Mouse (Mus musculus) forebrain, embryonic 11.5 days (tissue): ENCODE measurements around the gene Prr18. TPM values are rescaled to one million over a fixed set of nuclear protein-coding genes. Genes with fewer than 3 reads are reported as not detected.
"Not testable (repeated sequence)": the region's sequence is repeated elsewhere in the genome, so short reads cannot be mapped to it uniquely, and the experiment has no call there.

ENCODE experiments used
- ATAC-seq: fragments of 200-750 bp; cut with Nextera tagmentation; replicated peaks from 2 replicates; pipeline ENCODE4 v1.8.0; 2017; ENCODE audit warnings: moderate TSS enrichment; ENCODE audit not compliant: low FRiP score
- DNase-seq: peaks from one replicate; pipeline ENCODE4 v3.0.0-alpha.2; 2017; ENCODE audit warnings: low spot score
- H3K27ac ChIP-seq: fragments of 300-500 bp; sonication (generic); 2 replicates; pipeline ENCODE4 v1.5.1; 2014; ENCODE audit warnings: low read depth, low read length
- H3K27me3 ChIP-seq: fragments of 300-500 bp; sonication (generic); 2 replicates; pipeline ENCODE4 v1.6.1; 2014; ENCODE audit warnings: mild to moderate bottlenecking, low read length, mixed read lengths; ENCODE audit not compliant: control insufficient read depth, insufficient read depth
- H3K36me3 ChIP-seq: fragments of 300-500 bp; sonication (generic); 2 replicates; pipeline ENCODE4 v1.6.1; 2014; ENCODE audit warnings: mild to moderate bottlenecking, low read length, moderate library complexity, mixed read lengths; ENCODE audit not compliant: control insufficient read depth, insufficient read depth
- H3K4me1 ChIP-seq: fragments of 300-500 bp; sonication (generic); replicated peaks from 2 replicates; pipeline ENCODE4 v1.6.1; 2014; ENCODE audit warnings: low read length, mixed read lengths; ENCODE audit not compliant: control insufficient read depth, insufficient read depth
- H3K4me2 ChIP-seq: fragments of 300-500 bp; sonication (generic); 2 replicates; pipeline ENCODE4 v1.6.1; 2014; ENCODE audit warnings: low read depth, mild to moderate bottlenecking, low read length, moderate library complexity, mixed read lengths; ENCODE audit not compliant: severe bottlenecking
- H3K4me3 ChIP-seq: fragments of 300-500 bp; sonication (generic); 2 replicates; pipeline ENCODE4 v1.5.1; 2014; ENCODE audit warnings: low read depth, low read length
- H3K9ac ChIP-seq: fragments of 300-500 bp; sonication (generic); 2 replicates; pipeline ENCODE4 v1.6.1; 2014; ENCODE audit warnings: low read length
- H3K9me3 ChIP-seq: fragments of 300-500 bp; sonication (generic); 2 replicates; pipeline ENCODE4 v1.6.1; 2016; ENCODE audit warnings: low read length, mixed read lengths; ENCODE audit not compliant: control insufficient read depth
- WGBS: fragments of 180-500 bp; shearing (Covaris S2); extraction: QIAGEN DNeasy Blood & Tissue Kit; methylation state at CpG from one replicate; pipeline ENCODE4 v1.1.7; 2014; 5-methylcytosine and 5-hydroxymethylcytosine counted together
- polyA plus RNA-seq: library from polyadenylated mRNA; unstranded; fragments of >200 nt; fragmentation: Nextera tagmentation; extraction: Ambion mirVana; gene quantifications from 2 replicates; pipeline ENCODE4 v1.2.1, GENCODE M21; 2014

Prr18 gene
- polyA plus RNA-seq, result 1.2 and 1.6 TPM in 2 replicates

GRCm38 (mm10) chr17:8337159-8337558 is at the start of gene Prr18:
Gene Prr18, plus strand, starts transcription at chr17:8337459.
- WGBS, result no CpG with 5 or more reads among the region's 5 CpGs

GRCm38 (mm10) chr17:8289993-8290679 is 47.1 kb upstream of the Prr18 start:
- Histone ChIP-seq H3K27me3 (no peaks in the 10 kb centered on the region), H3K4me1 (no peaks in the 10 kb centered on the region), H3K4me2 (no peak overlapping the region), H3K27ac (no peak overlapping the region), H3K9me3 (no peaks in the 10 kb centered on the region), H3K9ac (no peak overlapping the region), H3K36me3 (no peaks in the 10 kb centered on the region), H3K4me3 (no peak overlapping the region)
- 89% methylated on average over 3 of the region's 3 CpGs for WGBS
- DNase-seq, result no peak
- no peak for ATAC-seq

More at GRCm38 (mm10) chr17:8337159-8337558, at the start of gene Prr18:
- H3K4me2 ChIP-seq, DNase-seq, H3K27ac ChIP-seq, H3K9ac ChIP-seq, H3K4me1 ChIP-seq, H3K36me3 ChIP-seq, H3K4me3 ChIP-seq, H3K9me3 ChIP-seq, ATAC-seq: not testable (repeated sequence)
- peaks cover 29% of the 10 kb centered on the region for H3K27me3 ChIP-seq

GRCm38 (mm10) chr17:8290736-8291135 is 46.5 kb upstream of the Prr18 start:
- Histone ChIP-seq H3K9ac (no peak overlapping the region), H3K36me3 (no peaks in the 10 kb centered on the region), H3K27me3 (no peaks in the 10 kb centered on the region), H3K4me1 (no peaks in the 10 kb centered on the region), H3K27ac (no peak overlapping the region), H3K4me3 (no peak overlapping the region), H3K9me3 (no peaks in the 10 kb centered on the region), H3K4me2 (no peak overlapping the region)
- DNase-seq (no peak), ATAC-seq (no peak)

- no peak for ATAC-seq
- Histone ChIP-seq H3K9me3 (no peaks in the 10 kb centered on the region), H3K4me2 (no peak overlapping the region), H3K27me3 (no peaks in the 10 kb centered on the region), H3K9ac (no peak overlapping the region), H3K4me1 (no peaks in the 10 kb centered on the region), H3K4me3 (no peak overlapping the region), H3K36me3 (no peaks in the 10 kb centered on the region), H3K27ac (no peak overlapping the region)
- DNase-seq, result no peak
These were observed 41.4 kb upstream of the Prr18 start for GRCm38 (mm10) chr17:8295825-8296224.

GRCm38 (mm10) chr17:8296313-8296844 is 40.9 kb upstream of the Prr18 start:
- Histone ChIP-seq H3K9ac (no peak overlapping the region), H3K4me3 (no peak overlapping the region), H3K27me3 (no peaks in the 10 kb centered on the region), H3K4me1 (no peaks in the 10 kb centered on the region), H3K27ac (no peak overlapping the region), H3K36me3 (no peaks in the 10 kb centered on the region), H3K4me2 (no peak overlapping the region), H3K9me3 (no peaks in the 10 kb centered on the region)
- no peak for DNase-seq
- no peak for ATAC-seq
- WGBS, result 92% methylated on average over 9 of the region's 9 CpGs

GRCm38 (mm10) chr17:8297746-8298145 is 39.5 kb upstream of the Prr18 start:
- Histone ChIP-seq H3K9me3 (no peaks in the 10 kb centered on the region), H3K4me3 (no peak overlapping the region), H3K4me2 (no peak overlapping the region), H3K27ac (no peak overlapping the region), H3K27me3 (no peaks in the 10 kb centered on the region), H3K36me3 (no peaks in the 10 kb centered on the region), H3K4me1 (no peaks in the 10 kb centered on the region), H3K9ac (no peak overlapping the region)
- DNase-seq (no peak), ATAC-seq (no peak)
- 86% methylated on average over 5 of the region's 5 CpGs for WGBS

GRCm38 (mm10) chr17:8298281-8298680 is 39.0 kb upstream of the Prr18 start:
- no peak for DNase-seq
- WGBS, result 92% methylated on average over 2 of the region's 2 CpGs

GRCm38 (mm10) chr17:8299524-8299923 is 37.7 kb upstream of the Prr18 start:
- Histone ChIP-seq H3K9ac (no peak overlapping the region), H3K27me3 (no peaks in the 10 kb centered on the region), H3K4me1 (no peaks in the 10 kb centered on the region), H3K36me3 (no peaks in the 10 kb centered on the region), H3K9me3 (no peaks in the 10 kb centered on the region), H3K4me2 (no peak overlapping the region), H3K27ac (no peak overlapping the region), H3K4me3 (no peak overlapping the region)
- ATAC-seq, result no peak
- no peak for DNase-seq

More at GRCm38 (mm10) chr17:8298281-8298680, 39.0 kb upstream of the Prr18 start:
- no peaks in the 10 kb centered on the region for H3K9me3 ChIP-seq
- no peaks in the 10 kb centered on the region for H3K4me1 ChIP-seq
- no peak overlapping the region for H3K4me3 ChIP-seq
- H3K9ac ChIP-seq, result no peak overlapping the region
- no peaks in the 10 kb centered on the region for H3K36me3 ChIP-seq
- ATAC-seq, result no peak
- no peaks in the 10 kb centered on the region for H3K27me3 ChIP-seq
- H3K4me2 ChIP-seq, result no peak overlapping the region
- H3K27ac ChIP-seq, result no peak overlapping the region

GRCm38 (mm10) chr17:8301515-8301914 is 35.7 kb upstream of the Prr18 start:
- WGBS, result 77% methylated on average over 4 of the region's 4 CpGs
- Histone ChIP-seq H3K4me3 (no peak overlapping the region), H3K9me3 (no peaks in the 10 kb centered on the region), H3K27me3 (no peaks in the 10 kb centered on the region), H3K4me2 (no peak overlapping the region), H3K36me3 (no peaks in the 10 kb centered on the region), H3K4me1 (no peaks in the 10 kb centered on the region), H3K27ac (no peak overlapping the region), H3K9ac (no peak overlapping the region)
- ATAC-seq (no peak), DNase-seq (no peak)
